Mouse (Mus musculus) bone marrow macrophage, adult 2 months (primary cell): Measurements from ENCODE around the gene Fam19a5. TPM values are rescaled to one million over a fixed set of nuclear protein-coding genes. Genes with fewer than 3 reads are reported as not detected.

Source experiments
- H3K27ac ChIP-seq: 2 replicates; pipeline ENCODE4 v1.5.1; 2012; ENCODE audit warnings: low read depth, low read length; ENCODE audit not compliant: insufficient read depth
- H3K4me1 ChIP-seq: 2 replicates; pipeline ENCODE4 v1.6.1; 2012; ENCODE audit warnings: low read length; ENCODE audit not compliant: control insufficient read depth, insufficient read depth
- H3K4me3 ChIP-seq: 2 replicates; pipeline ENCODE4 v1.5.1; 2012; ENCODE audit warnings: mild to moderate bottlenecking, low read length, moderate library complexity; ENCODE audit not compliant: insufficient read depth
- CTCF ChIP-seq: IDR thresholded peaks from 2 replicates; pipeline ENCODE4 v1.5.1; 2012; ENCODE audit warnings: low read depth, mild to moderate bottlenecking, low read length, moderate library complexity
- POLR2A ChIP-seq: IDR thresholded peaks from 2 replicates; pipeline ENCODE4 v1.6.1; 2012; ENCODE audit warnings: mild to moderate bottlenecking, low read depth, low read length, borderline replicate concordance
- polyA plus RNA-seq: library from polyadenylated mRNA; stranded (reverse); fragments of >200 nt; gene quantifications from 2 replicates; pipeline ENCODE4 v1.2.4, GENCODE M21; 2012; ENCODE audit not compliant: missing spikeins, insufficient read depth, insufficient read length

Fam19a5 gene
- polyA plus RNA-seq, 1 experiment: not detected

DNA sequence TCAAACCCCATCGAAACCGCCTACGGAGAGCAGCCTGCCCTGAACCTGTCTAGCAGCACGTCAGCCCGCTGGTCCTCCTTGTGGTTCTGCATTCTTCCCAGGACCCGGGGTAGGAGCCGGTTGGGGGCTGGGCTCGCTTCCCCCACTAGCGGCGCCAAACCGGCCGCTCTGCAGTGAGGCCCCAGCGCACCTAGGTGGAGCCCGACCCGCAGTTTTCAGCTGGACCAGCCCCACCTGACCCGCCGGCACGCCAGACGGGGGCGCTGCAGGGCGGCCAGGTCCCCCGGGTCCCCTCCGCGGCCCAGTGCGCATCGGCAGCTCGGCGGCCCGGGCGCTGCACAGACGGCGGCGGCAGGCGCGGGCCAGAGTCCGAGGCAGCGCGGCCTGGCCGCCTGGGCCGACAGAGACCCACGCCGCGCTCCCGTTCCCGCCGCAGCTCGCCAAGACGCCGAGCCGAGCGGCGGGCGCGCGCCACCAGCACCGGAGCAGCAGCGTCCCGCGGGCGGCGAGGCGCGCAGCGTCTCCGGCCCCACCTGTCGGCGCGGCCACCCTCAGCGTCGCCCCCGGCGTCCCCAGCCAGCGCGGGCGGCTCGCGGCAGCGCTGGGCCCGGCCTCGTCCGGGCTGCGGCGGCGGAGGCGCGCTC lies 80.0 kb downstream of the Fam19a5 start:
- Histone ChIP-seq H3K4me1 (no peaks in the 10 kb centered on the region), H3K4me3 (no peak overlapping the region), H3K27ac (no peak overlapping the region)
- no peak for TF ChIP-seq CTCF
- no peak for TF ChIP-seq POLR2A

DNA sequence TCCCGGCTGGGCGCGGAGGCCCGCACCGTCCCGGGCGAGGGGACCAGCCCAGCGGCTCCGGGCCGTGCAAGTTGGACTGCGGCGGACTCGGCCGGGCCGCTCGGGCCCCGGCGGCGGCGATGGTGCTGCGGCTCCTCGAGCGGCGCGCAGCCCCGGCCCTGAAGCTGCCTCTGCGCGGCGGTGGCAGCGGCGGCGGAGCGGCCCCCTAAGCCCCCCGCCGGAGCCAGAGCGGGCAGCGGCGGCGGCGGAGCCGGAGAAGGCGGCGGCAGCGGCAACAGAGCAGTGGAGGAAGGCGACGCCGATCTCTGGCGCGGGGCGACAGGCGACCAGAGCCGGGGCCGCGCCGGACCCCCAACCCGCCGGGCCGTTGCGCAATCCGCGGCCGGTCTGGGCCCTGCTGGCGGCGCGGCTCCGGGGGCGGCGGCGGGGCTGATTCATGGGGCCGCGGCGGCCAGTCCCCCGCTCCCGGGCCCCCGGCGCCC lies 80.6 kb downstream of the Fam19a5 start:
- Histone ChIP-seq H3K27ac (no peak overlapping the region), H3K4me1 (no peaks in the 10 kb centered on the region), H3K4me3 (no peak overlapping the region)
- TF ChIP-seq CTCF: no peak
- no peak for TF ChIP-seq POLR2A

- no peak for TF ChIP-seq POLR2A
- no peak for TF ChIP-seq CTCF
- H3K27ac ChIP-seq: no peak overlapping the region
- H3K4me1 ChIP-seq: no peaks in the 10 kb centered on the region
- H3K4me3 ChIP-seq: no peak overlapping the region
These were observed 81.3 kb downstream of the Fam19a5 start for GRCm38 (mm10) chr15:87625236-87626023.

GRCm38 (mm10) chr15:87635272-87635671 lies 91.2 kb downstream of the Fam19a5 start:
- Histone ChIP-seq H3K27ac (no peak overlapping the region), H3K4me3 (no peak overlapping the region), H3K4me1 (no peaks in the 10 kb centered on the region)
- no peak for TF ChIP-seq POLR2A
- TF ChIP-seq CTCF: no peak

GRCm38 (mm10) chr15:87636407-87636806 lies 92.3 kb downstream of the Fam19a5 start:
- TF ChIP-seq CTCF: no peak
- TF ChIP-seq POLR2A: no peak
- Histone ChIP-seq H3K4me3 (no peak overlapping the region), H3K27ac (no peak overlapping the region), H3K4me1 (no peaks in the 10 kb centered on the region)

DNA sequence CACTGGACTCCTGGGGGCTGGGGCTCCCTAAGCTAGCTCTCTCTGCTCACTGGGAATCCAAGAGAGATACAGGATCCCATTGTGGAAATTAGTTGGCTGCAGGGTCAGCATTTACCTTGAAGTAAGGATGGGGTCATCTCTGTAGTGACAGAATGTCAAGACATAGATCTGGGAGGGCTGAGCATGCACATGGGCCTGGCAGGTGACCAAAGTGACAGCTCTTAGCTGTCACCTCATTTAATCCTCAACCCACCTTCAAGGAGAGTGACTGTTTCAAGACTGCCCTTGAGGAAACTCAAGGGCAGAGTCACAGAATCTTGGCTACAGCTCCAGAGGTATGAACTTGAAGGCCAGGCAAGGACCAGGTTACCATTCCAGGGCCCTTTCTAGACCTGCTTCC lies 93.1 kb downstream of the Fam19a5 start:
- no peak for TF ChIP-seq CTCF
- no peak for TF ChIP-seq POLR2A
- no peak overlapping the region for H3K4me3 ChIP-seq
- no peak overlapping the region for H3K27ac ChIP-seq
- H3K4me1 ChIP-seq: no peaks in the 10 kb centered on the region

DNA sequence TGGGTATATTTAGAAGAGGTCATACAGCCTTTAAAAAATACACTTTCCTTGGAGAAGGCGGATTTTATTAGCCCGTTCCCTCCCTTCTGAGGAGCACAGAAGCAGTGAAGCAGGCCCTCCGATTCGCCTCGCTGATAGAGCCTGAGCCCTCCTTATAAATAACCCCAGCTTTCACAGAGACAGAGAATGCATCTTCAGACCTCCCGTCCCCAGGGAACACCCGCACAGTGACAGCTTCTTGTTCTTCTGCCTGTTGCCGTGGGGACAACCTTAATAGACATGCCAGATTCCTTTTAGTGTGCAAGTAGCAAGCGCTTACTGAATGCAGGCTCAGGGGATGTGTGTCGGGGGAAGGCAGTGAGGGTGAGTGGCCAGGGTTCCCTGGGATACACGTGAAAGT lies 94.2 kb downstream of the Fam19a5 start:
- Histone ChIP-seq H3K4me3 (no peak overlapping the region), H3K27ac (no peak overlapping the region), H3K4me1 (no peaks in the 10 kb centered on the region)
- TF ChIP-seq POLR2A (no peak), CTCF (no peak)

GRCm38 (mm10) chr15:87646313-87647061 lies 102.4 kb downstream of the Fam19a5 start:
- no peak for TF ChIP-seq POLR2A
- no peak for TF ChIP-seq CTCF
- H3K4me3 ChIP-seq: no peak overlapping the region
- H3K4me1 ChIP-seq: no peaks in the 10 kb centered on the region
- H3K27ac ChIP-seq: no peak overlapping the region

DNA sequence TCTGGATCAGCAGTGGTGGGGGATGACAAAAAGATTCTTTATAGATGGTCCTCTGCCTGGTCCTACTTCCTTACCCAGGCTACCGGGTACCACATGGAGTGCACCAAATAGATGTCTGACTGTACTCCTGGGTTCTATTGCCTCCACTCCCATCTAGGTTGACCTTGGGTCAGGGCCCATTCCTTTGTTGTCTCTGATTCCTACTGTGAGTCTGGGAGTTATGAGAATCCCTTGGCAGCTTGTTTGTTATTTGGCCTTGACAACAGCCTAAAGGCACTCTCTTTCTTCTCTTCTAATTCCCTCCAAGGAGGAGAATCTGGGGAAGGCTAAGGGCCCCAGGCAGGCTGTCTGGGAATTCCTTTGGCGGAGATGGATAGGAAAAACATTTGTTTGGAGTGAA lies 105.6 kb downstream of the Fam19a5 start:
- H3K4me3 ChIP-seq: no peak overlapping the region
- no peak for TF ChIP-seq POLR2A
- H3K27ac ChIP-seq: no peak overlapping the region

GRCm38 (mm10) chr15:87654551-87654950 lies 110.5 kb downstream of the Fam19a5 start:
- no peak overlapping the region for H3K27ac ChIP-seq
- H3K4me3 ChIP-seq: no peak overlapping the region
- H3K4me1 ChIP-seq: no peaks in the 10 kb centered on the region
- TF ChIP-seq POLR2A (no peak), CTCF (no peak)

More for the DNA sequence above, 105.6 kb downstream of the Fam19a5 start:
- no peaks in the 10 kb centered on the region for H3K4me1 ChIP-seq
